Mouse (Mus musculus): ENCODE data around the gene Fam216a.

Fam216a gene

GRCm38 (mm10) chr5:122372192-122372769 lies at the start of gene Fam216a:
TSS of gene Fam216a (minus strand) at chr5:122372364.
- DNase-seq (ENCODE audit: low spot score in 2 of 2) = peak; percentile 98

GRCm38 (mm10) chr5:122421271-122422068 lies 49.3 kb upstream of the Fam216a start, which contains the start of gene Anapc7:
TSS of gene Anapc7 (plus strand) at chr5:122421693.
- peak in 1 of 2 experiments; percentile 11 for DNase-seq (ENCODE audit: low spot score in 2 of 2)

- peak in 1 of 2 experiments; percentile 32 for DNase-seq (ENCODE audit: low spot score in 2 of 2)
These were observed 48.5 kb upstream of the Fam216a start for GRCm38 (mm10) chr5:122420676-122421075.

GRCm38 (mm10) chr5:122415465-122415864 lies 43.3 kb upstream of the Fam216a start:
- no peak for DNase-seq (ENCODE audit: low spot score in 2 of 2)

- no peak for DNase-seq (ENCODE audit: low spot score in 2 of 2)
These were observed 42.2 kb upstream of the Fam216a start for GRCm38 (mm10) chr5:122414351-122414750.

- DNase-seq (ENCODE audit: low spot score in 2 of 2) = no peak
These were observed 40.7 kb upstream of the Fam216a start for GRCm38 (mm10) chr5:122412826-122413225.

GRCm38 (mm10) chr5:122411892-122412291 lies 39.7 kb upstream of the Fam216a start:
- DNase-seq (ENCODE audit: low spot score in 2 of 2) = no peak

- DNase-seq (ENCODE audit: low spot score in 2 of 2) = no peak
These were observed 37.8 kb upstream of the Fam216a start for GRCm38 (mm10) chr5:122409692-122410645.

GRCm38 (mm10) chr5:122405537-122405936 lies 33.4 kb upstream of the Fam216a start:
- DNase-seq (ENCODE audit: low spot score in 2 of 2) = no peak

- DNase-seq (ENCODE audit: low spot score in 2 of 2) = no peak
These were observed 31.2 kb upstream of the Fam216a start for GRCm38 (mm10) chr5:122403362-122403761.

- DNase-seq (ENCODE audit: low spot score in 2 of 2) = no peak
These were observed 30.6 kb upstream of the Fam216a start for GRCm38 (mm10) chr5:122402772-122403171.

GRCm38 (mm10) chr5:122402160-122402559 lies 30.0 kb upstream of the Fam216a start:
- no peak for DNase-seq (ENCODE audit: low spot score in 2 of 2)

GRCm38 (mm10) chr5:122401303-122401640 lies 29.1 kb upstream of the Fam216a start:
- DNase-seq (ENCODE audit: low spot score in 2 of 2) = peak; percentile 33 to 54

- no peak for DNase-seq (ENCODE audit: low spot score in 2 of 2)
These were observed 28.6 kb upstream of the Fam216a start for GRCm38 (mm10) chr5:122400628-122401302.

- no peak for DNase-seq (ENCODE audit: low spot score in 2 of 2)
These were observed 27.7 kb upstream of the Fam216a start for GRCm38 (mm10) chr5:122399871-122400270.

GRCm38 (mm10) chr5:122397495-122397894 lies 25.3 kb upstream of the Fam216a start:
- DNase-seq (ENCODE audit: low spot score in 2 of 2) = peak; percentile 45 to 50

GRCm38 (mm10) chr5:122396791-122397190 lies 24.6 kb upstream of the Fam216a start:
- DNase-seq (ENCODE audit: low spot score in 2 of 2) = no peak

GRCm38 (mm10) chr5:122393887-122394286 lies 21.7 kb upstream of the Fam216a start:
- peak; percentile 71 to 84 for DNase-seq (ENCODE audit: low spot score in 2 of 2)

- DNase-seq (ENCODE audit: low spot score in 2 of 2) = peak; percentile 38 to 52
These were observed 20.3 kb upstream of the Fam216a start for GRCm38 (mm10) chr5:122392227-122393004.

- peak; percentile 86 to 91 for DNase-seq (ENCODE audit: low spot score in 2 of 2)
These were observed 19.6 kb upstream of the Fam216a start, which contains the start of gene Arpc3 for GRCm38 (mm10) chr5:122391786-122392180. TSS of gene Arpc3 (plus strand) at chr5:122391878.
